Mouse (Mus musculus): Measurements from ENCODE around the gene G6pc2. TPM values are rescaled to one million over a fixed set of nuclear protein-coding genes. Genes with fewer than 3 reads are reported as not detected.

The G6pc2 gene
- polyA plus RNA-seq, 1 experiment from 2014 or later = not detected

GRCm38 (mm10) chr2:69205185-69205584 is 5.7 kb upstream of the G6pc2 start:
- Histone ChIP-seq H3K27me3 (replicated peaks; ENCODE audit: control insufficient read depth, insufficient read depth, low read length) (no peaks in the 10 kb centered on the region), H3K9me3 (ENCODE audit: control insufficient read depth, low read length) (no peaks in the 10 kb centered on the region), H3K36me3 (ENCODE audit: control insufficient read depth, insufficient read depth) (no peaks in the 10 kb centered on the region; the same call in 1 of the 2 replicates), H3K4me1 (replicated peaks; ENCODE audit: control insufficient read depth, insufficient read depth, low read length) (peaks cover 12% of the 10 kb centered on the region; the same call in 1 of the 2 replicates), H3K4me2 (ENCODE audit: low read length) (peak overlapping the region; percentile 77), H3K27ac (ENCODE audit: low read length) (no peak overlapping the region), H3K9ac (replicated peaks; ENCODE audit: low read depth, low read length) (peak overlapping the region; percentile 20), H3K4me3 (replicated peaks; ENCODE audit: low read length) (peak overlapping the region; percentile 76)
- ATAC-seq = no peak
- WGBS = 13% methylated on average over 6 of the region's 6 CpGs

GRCm38 (mm10) chr2:69205791-69206351 is 5.0 kb upstream of the G6pc2 start, which contains the start of gene Spc25:
Spc25 (minus strand) TSS chr2:69206194.
- H3K27ac ChIP-seq (ENCODE audit: low read length) = no peak within 1 kb of the TSS
- peak within 1 kb of the TSS; percentile 58 for H3K9ac ChIP-seq (replicated peaks; ENCODE audit: low read depth, low read length)
- no peaks in the 10 kb centered on the region for H3K9me3 ChIP-seq (ENCODE audit: control insufficient read depth, low read length)
- peak within 1 kb of the TSS; percentile 77 for H3K4me2 ChIP-seq (ENCODE audit: low read length)
- peak within 1 kb of the TSS; percentile 76 for H3K4me3 ChIP-seq (replicated peaks; ENCODE audit: low read length)
- H3K36me3 ChIP-seq (ENCODE audit: control insufficient read depth, insufficient read depth) = no peaks in the 10 kb centered on the region; the same call in 1 of the 2 replicates
- peak; percentile 100 for ATAC-seq
- WGBS = under 1% methylated on average over 46 of the region's 46 CpGs
- H3K4me1 ChIP-seq (replicated peaks; ENCODE audit: control insufficient read depth, insufficient read depth, low read length) = peaks cover 12% of the 10 kb centered on the region; the same call in 1 of the 2 replicates
- no peaks in the 10 kb centered on the region for H3K27me3 ChIP-seq (replicated peaks; ENCODE audit: control insufficient read depth, insufficient read depth, low read length)

GRCm38 (mm10) chr2:69206523-69206922 is 4.3 kb upstream of the G6pc2 start:
- H3K4me1 ChIP-seq (replicated peaks; ENCODE audit: control insufficient read depth, insufficient read depth, low read length) = peaks cover 12% of the 10 kb centered on the region; the same call in 1 of the 2 replicates
- no peak overlapping the region for H3K27ac ChIP-seq (ENCODE audit: low read length)
- no peaks in the 10 kb centered on the region for H3K27me3 ChIP-seq (replicated peaks; ENCODE audit: control insufficient read depth, insufficient read depth, low read length)
- no peaks in the 10 kb centered on the region for H3K9me3 ChIP-seq (ENCODE audit: control insufficient read depth, low read length)
- H3K4me3 ChIP-seq (replicated peaks; ENCODE audit: low read length) = no peak overlapping the region
- H3K36me3 ChIP-seq (ENCODE audit: control insufficient read depth, insufficient read depth) = no peaks in the 10 kb centered on the region
- no peak for ATAC-seq
- 0 out of 2 replicates have a peak overlapping the region, but pooled peaks have one; percentile 7 for H3K4me2 ChIP-seq (ENCODE audit: low read length)
- 29% methylated on average over 7 of the region's 7 CpGs for WGBS
- no peak overlapping the region for H3K9ac ChIP-seq (replicated peaks; ENCODE audit: low read depth, low read length)

GRCm38 (mm10) chr2:69209684-69210083 is 1.2 kb upstream of the G6pc2 start:
- H3K36me3 ChIP-seq (ENCODE audit: control insufficient read depth, insufficient read depth) = no peaks in the 10 kb centered on the region
- no peak for ATAC-seq
- H3K4me2 ChIP-seq (ENCODE audit: low read length) = no peak overlapping the region
- no peaks in the 10 kb centered on the region for H3K9me3 ChIP-seq (ENCODE audit: control insufficient read depth, low read length)
- H3K9ac ChIP-seq (replicated peaks; ENCODE audit: low read depth, low read length) = no peak overlapping the region
- H3K4me3 ChIP-seq (replicated peaks; ENCODE audit: low read length) = no peak overlapping the region
- no peak overlapping the region for H3K27ac ChIP-seq (ENCODE audit: low read length)
- H3K4me1 ChIP-seq (replicated peaks; ENCODE audit: control insufficient read depth, insufficient read depth, low read length) = peaks cover 9% of the 10 kb centered on the region; the same call in 1 of the 2 replicates
- no peaks in the 10 kb centered on the region for H3K27me3 ChIP-seq (replicated peaks; ENCODE audit: control insufficient read depth, insufficient read depth, low read length)
- WGBS = 94% methylated on average over 3 of the region's 3 CpGs

GRCm38 (mm10) chr2:69212652-69213051 is 1.8 kb downstream of the G6pc2 start:
- Histone ChIP-seq H3K4me2 (ENCODE audit: low read length) (no peak overlapping the region), H3K4me3 (replicated peaks; ENCODE audit: low read length) (no peak overlapping the region), H3K27ac (ENCODE audit: low read length) (no peak overlapping the region), H3K9me3 (ENCODE audit: control insufficient read depth, low read length) (no peaks in the 10 kb centered on the region), H3K9ac (replicated peaks; ENCODE audit: low read depth, low read length) (no peak overlapping the region), H3K4me1 (replicated peaks; ENCODE audit: control insufficient read depth, insufficient read depth, low read length) (no peaks in the 10 kb centered on the region), H3K36me3 (ENCODE audit: control insufficient read depth, insufficient read depth) (no peaks in the 10 kb centered on the region), H3K27me3 (replicated peaks; ENCODE audit: control insufficient read depth, insufficient read depth, low read length) (no peaks in the 10 kb centered on the region)
- ATAC-seq = no peak
- WGBS = 65% methylated on average over 10 of the region's 10 CpGs

GRCm38 (mm10) chr2:69215242-69215641 is 4.4 kb downstream of the G6pc2 start:
- no peak for ATAC-seq
- WGBS = 49% methylated on average over 7 of the region's 7 CpGs
- Histone ChIP-seq H3K4me2 (ENCODE audit: low read length) (no peak overlapping the region), H3K9ac (replicated peaks; ENCODE audit: low read depth, low read length) (no peak overlapping the region), H3K4me3 (replicated peaks; ENCODE audit: low read length) (no peak overlapping the region), H3K36me3 (ENCODE audit: control insufficient read depth, insufficient read depth) (no peaks in the 10 kb centered on the region), H3K9me3 (ENCODE audit: control insufficient read depth, low read length) (no peaks in the 10 kb centered on the region), H3K27me3 (replicated peaks; ENCODE audit: control insufficient read depth, insufficient read depth, low read length) (no peaks in the 10 kb centered on the region), H3K4me1 (replicated peaks; ENCODE audit: control insufficient read depth, insufficient read depth, low read length) (no peaks in the 10 kb centered on the region), H3K27ac (ENCODE audit: low read length) (no peak overlapping the region)

GRCm38 (mm10) chr2:69221868-69222416 is 11.1 kb downstream of the G6pc2 start:
- 28% methylated on average over 5 of the region's 5 CpGs for WGBS
- no peak for ATAC-seq
- H3K4me3 ChIP-seq (replicated peaks; ENCODE audit: low read length) = no peak overlapping the region
- H3K4me1 ChIP-seq (replicated peaks; ENCODE audit: control insufficient read depth, insufficient read depth, low read length) = peaks cover 3% of the 10 kb centered on the region; the same call in 1 of the 2 replicates
- H3K4me2 ChIP-seq (ENCODE audit: low read length) = no peak overlapping the region
- no peaks in the 10 kb centered on the region for H3K36me3 ChIP-seq (ENCODE audit: control insufficient read depth, insufficient read depth)
- H3K27ac ChIP-seq (ENCODE audit: low read length) = no peak overlapping the region
- H3K9me3 ChIP-seq (ENCODE audit: control insufficient read depth, low read length) = no peaks in the 10 kb centered on the region
- no peak overlapping the region for H3K9ac ChIP-seq (replicated peaks; ENCODE audit: low read depth, low read length)
- no peaks in the 10 kb centered on the region; the same call in 1 of the 2 replicates for H3K27me3 ChIP-seq (replicated peaks; ENCODE audit: control insufficient read depth, insufficient read depth, low read length)

- Histone ChIP-seq H3K4me2 (ENCODE audit: low read length) (no peak overlapping the region), H3K4me3 (replicated peaks; ENCODE audit: low read length) (no peak overlapping the region), H3K9me3 (ENCODE audit: control insufficient read depth, low read length) (no peaks in the 10 kb centered on the region), H3K4me1 (replicated peaks; ENCODE audit: control insufficient read depth, insufficient read depth, low read length) (peaks cover 3% of the 10 kb centered on the region; the same call in 1 of the 2 replicates), H3K9ac (replicated peaks; ENCODE audit: low read depth, low read length) (no peak overlapping the region), H3K36me3 (ENCODE audit: control insufficient read depth, insufficient read depth) (no peaks in the 10 kb centered on the region), H3K27ac (ENCODE audit: low read length) (no peak overlapping the region), H3K27me3 (replicated peaks; ENCODE audit: control insufficient read depth, insufficient read depth, low read length) (no peaks in the 10 kb centered on the region; the same call in 1 of the 2 replicates)
- ATAC-seq = peak; percentile 63; the same call in 1 of the 2 replicates
- WGBS = 43% methylated on average over 10 of the region's 10 CpGs
Observed at GRCm38 (mm10) chr2:69222815-69223214, 11.9 kb downstream of the G6pc2 start.

- H3K27me3 ChIP-seq (replicated peaks; ENCODE audit: control insufficient read depth, insufficient read depth, low read length) = no peaks in the 10 kb centered on the region; the same call in 1 of the 2 replicates
- H3K9me3 ChIP-seq (ENCODE audit: control insufficient read depth, low read length) = no peaks in the 10 kb centered on the region
- H3K4me3 ChIP-seq (replicated peaks; ENCODE audit: low read length) = no peak overlapping the region
- no peak overlapping the region for H3K27ac ChIP-seq (ENCODE audit: low read length)
- no peak overlapping the region for H3K9ac ChIP-seq (replicated peaks; ENCODE audit: low read depth, low read length)
- WGBS = 66% methylated on average over 2 of the region's 2 CpGs
- peaks cover 3% of the 10 kb centered on the region; the same call in 1 of the 2 replicates for H3K4me1 ChIP-seq (replicated peaks; ENCODE audit: control insufficient read depth, insufficient read depth, low read length)
- no peak overlapping the region for H3K4me2 ChIP-seq (ENCODE audit: low read length)
- H3K36me3 ChIP-seq (ENCODE audit: control insufficient read depth, insufficient read depth) = no peaks in the 10 kb centered on the region
- ATAC-seq = no peak
Observed at GRCm38 (mm10) chr2:69224724-69225123, 13.9 kb downstream of the G6pc2 start.
